Mouse (Mus musculus) small intestine, adult 2 months (tissue): ENCODE results near the gene Eci1.

Experiments used
- CTCF ChIP-seq: fragments of 200-500 bp; IDR thresholded peaks from 2 replicates; pipeline ENCODE4 v1.5.1; 2012; ENCODE audit warnings: low read depth, mild to moderate bottlenecking, control low read depth, inconsistent platforms, low read length, moderate library complexity, mixed read lengths; ENCODE audit not compliant: insufficient replicate concordance, insufficient read length; ENCODE audit errors: extremely low read depth
- POLR2A ChIP-seq: fragments of 200-500 bp; IDR thresholded peaks from 2 replicates; pipeline ENCODE4 v1.6.1; 2012; ENCODE audit warnings: low read depth, mild to moderate bottlenecking, control low read depth, inconsistent platforms, low read length, moderate library complexity

DNA sequence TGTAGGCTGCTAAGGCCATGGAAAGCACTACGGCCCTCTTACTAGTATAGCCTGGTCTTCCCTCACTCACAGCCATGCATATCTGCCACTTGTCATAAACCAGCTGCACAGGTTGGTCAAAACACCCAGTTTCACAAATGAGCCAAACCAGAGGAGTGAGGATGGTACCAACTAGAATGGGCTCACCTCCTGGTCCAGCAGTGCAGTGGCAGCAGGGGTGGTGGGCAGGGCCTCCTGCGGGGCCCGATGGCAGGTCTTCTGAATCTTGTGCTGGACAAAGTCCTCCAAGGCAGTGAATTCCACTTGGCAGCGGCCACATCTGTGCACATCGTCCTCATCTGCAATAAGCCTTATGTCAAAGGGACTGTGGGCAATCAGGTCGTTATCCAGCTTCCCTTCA, 24.8 kb downstream of the Eci1 start:
- TF ChIP-seq CTCF (no peak), POLR2A (no peak)
